Mouse (Mus musculus) subcutaneous adipose tissue, adult 2 months (tissue): ENCODE results near the gene 4931429L15Rik. TPM values are rescaled to one million over a fixed set of nuclear protein-coding genes. Genes with fewer than 3 reads are reported as not detected.

ENCODE experiments used
- polyA plus RNA-seq: library from polyadenylated mRNA; depleted of rRNA; stranded (reverse); fragments of >200 nt; gene quantifications from 2 replicates; pipeline ENCODE4 v1.2.3, GENCODE M21; 2012; ENCODE audit warnings: low replicate concordance; rRNA removed

4931429L15Rik gene
- polyA plus RNA-seq, result not detected in 2 replicates

GRCm38 (mm10) chr9:46319886-46320285, at the start of gene 4931429L15Rik:
Gene 4931429L15Rik, minus strand, starts transcription at chr9:46319986.

GRCm38 (mm10) chr9:46282631-46283436, 37.0 kb downstream of the 4931429L15Rik start, which contains the start of gene Bud13:
Gene Bud13, plus strand, starts transcription at chr9:46283008.

GRCm38 (mm10) chr9:46272677-46273454, 46.9 kb downstream of the 4931429L15Rik start, which contains the start of gene Zpr1:
Gene Zpr1, plus strand, starts transcription at chr9:46273064.

GRCm38 (mm10) chr9:46268343-46268873, 51.4 kb downstream of the 4931429L15Rik start, which contains the start of gene Apoa5:
Gene Apoa5, plus strand, starts transcription at chr9:46268633.

Other genes starting within 250 kb of the 4931429L15Rik start
- 0.42 and 2.2 TPM in 2 replicates for gene Apoa1, start 91.4 kb downstream of the 4931429L15Rik start, polyA plus RNA-seq
- gene Apoc3, start 84.3 kb downstream of the 4931429L15Rik start, polyA plus RNA-seq, result 3.4 and 11.2 TPM in 2 replicates
- 0.06 TPM in 1 of 2 replicates, not detected in the other for gene Apoa4, start 79.3 kb downstream of the 4931429L15Rik start, polyA plus RNA-seq
- 0.17 and 0.53 TPM in 2 replicates for gene Apoa5, start 51.4 kb downstream of the 4931429L15Rik start, polyA plus RNA-seq
- gene Zpr1, start 46.9 kb downstream of the 4931429L15Rik start, polyA plus RNA-seq, result 16.2 and 34.2 TPM in 2 replicates
- gene Bud13, start 37.0 kb downstream of the 4931429L15Rik start, polyA plus RNA-seq, result 6.8 and 11.8 TPM in 2 replicates